Mouse (Mus musculus) liver, adult 2 months (tissue): ENCODE results near the gene Olfr281.

ENCODE experiments used
- CTCF ChIP-seq: fragments of 200-500 bp; IDR thresholded peaks from 2 replicates; pipeline ENCODE4 v1.5.1; 2011; ENCODE audit warnings: low read depth, low read length, control low read depth
- POLR2A ChIP-seq: fragments of 200-500 bp; IDR thresholded peaks from 2 replicates; pipeline ENCODE4 v1.6.1; 2011; ENCODE audit warnings: low read length, control low read depth; ENCODE audit not compliant: insufficient read depth; ENCODE audit errors: extremely low read depth

GRCm38 (mm10) chr15:98492102-98492501 lies 39.7 kb downstream of the Olfr281 start, which contains the start of gene Olfr279:
- TF ChIP-seq CTCF (no peak), POLR2A (no peak)
